Mouse (Mus musculus) layer of hippocampus, postnatal 36 days (tissue): Measurements from ENCODE around the gene Igfbpl1. TPM values are rescaled to one million over a fixed set of nuclear protein-coding genes. Genes with fewer than 3 reads are reported as not detected.
A peak's percentile ranks its signal among the peaks of the same experiment; 100 is the strongest.

Experiments
- DNase-seq, 2 experiments: peaks; one replicate each; pipeline ENCODE4 v3.0.0; 2022
- total RNA-seq, 2 experiments: library from RNA; stranded (reverse); gene quantifications; 2 replicates each; pipeline ENCODE4 v1.2.3; 2021

Igfbpl1 gene
- 1 to 10 TPM; 6.6 TPM for total RNA-seq

DNA sequence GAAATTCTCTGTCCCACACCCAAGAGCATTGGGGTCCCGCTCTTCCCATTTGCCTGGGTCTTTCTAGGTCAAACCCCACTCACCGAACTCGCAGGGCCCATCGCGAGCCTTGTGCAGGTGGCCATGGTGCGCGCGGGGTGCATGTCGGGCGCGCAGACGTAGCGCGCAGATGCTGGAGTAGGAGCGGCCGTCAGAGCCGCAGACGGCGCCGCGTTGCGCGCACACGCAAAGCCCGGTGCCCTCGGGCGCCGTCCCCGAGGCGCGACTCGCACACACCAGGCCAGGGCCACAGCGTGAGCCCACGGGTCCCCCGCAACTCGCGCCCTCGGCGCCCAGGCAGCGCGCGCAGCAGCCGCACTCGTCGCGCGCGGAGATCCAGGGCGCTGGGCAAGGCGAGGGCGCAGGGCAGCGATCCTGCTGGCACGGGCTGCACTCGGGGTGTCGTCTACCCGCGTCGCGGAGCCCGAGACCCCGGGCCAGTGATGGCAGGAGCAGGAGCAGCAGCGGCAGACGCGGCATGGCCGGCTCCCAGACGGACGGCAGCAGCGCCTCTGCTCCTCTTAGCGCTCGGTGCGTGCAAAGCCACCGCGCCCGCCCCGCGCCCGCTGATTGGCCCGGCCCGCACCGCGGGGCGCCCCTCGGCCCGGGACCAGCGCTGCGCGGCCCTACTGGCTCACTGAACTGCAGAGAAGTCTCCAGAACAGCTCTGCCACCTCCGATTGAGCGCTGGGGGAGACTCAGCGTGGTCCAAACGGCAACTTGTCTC is at the start of gene Igfbpl1:
Igfbpl1 (minus strand) TSS at position 649 of the 766 bp plus-strand sequence.
- no peak for DNase-seq

DNA sequence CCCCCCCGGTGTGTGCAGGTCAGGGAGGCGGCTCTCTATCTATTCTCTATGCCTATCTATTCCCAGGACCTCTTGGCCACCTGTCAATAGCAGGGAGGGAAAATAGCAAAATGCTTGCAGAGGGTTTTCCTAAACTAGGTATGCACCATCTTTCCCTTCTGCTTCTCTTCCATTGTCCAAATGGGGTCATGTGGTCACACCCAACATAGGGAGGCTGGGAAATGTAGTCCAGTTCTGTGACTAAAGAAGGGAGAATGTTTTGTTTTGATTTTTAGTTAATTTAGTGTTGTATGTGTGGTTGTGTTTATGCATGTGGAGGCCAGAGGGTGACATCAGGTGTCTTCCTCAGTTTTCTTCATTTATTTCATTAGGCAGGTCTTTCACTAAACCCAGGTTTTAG is 45.4 kb upstream of the Igfbpl1 start:
- DNase-seq = no peak

DNA sequence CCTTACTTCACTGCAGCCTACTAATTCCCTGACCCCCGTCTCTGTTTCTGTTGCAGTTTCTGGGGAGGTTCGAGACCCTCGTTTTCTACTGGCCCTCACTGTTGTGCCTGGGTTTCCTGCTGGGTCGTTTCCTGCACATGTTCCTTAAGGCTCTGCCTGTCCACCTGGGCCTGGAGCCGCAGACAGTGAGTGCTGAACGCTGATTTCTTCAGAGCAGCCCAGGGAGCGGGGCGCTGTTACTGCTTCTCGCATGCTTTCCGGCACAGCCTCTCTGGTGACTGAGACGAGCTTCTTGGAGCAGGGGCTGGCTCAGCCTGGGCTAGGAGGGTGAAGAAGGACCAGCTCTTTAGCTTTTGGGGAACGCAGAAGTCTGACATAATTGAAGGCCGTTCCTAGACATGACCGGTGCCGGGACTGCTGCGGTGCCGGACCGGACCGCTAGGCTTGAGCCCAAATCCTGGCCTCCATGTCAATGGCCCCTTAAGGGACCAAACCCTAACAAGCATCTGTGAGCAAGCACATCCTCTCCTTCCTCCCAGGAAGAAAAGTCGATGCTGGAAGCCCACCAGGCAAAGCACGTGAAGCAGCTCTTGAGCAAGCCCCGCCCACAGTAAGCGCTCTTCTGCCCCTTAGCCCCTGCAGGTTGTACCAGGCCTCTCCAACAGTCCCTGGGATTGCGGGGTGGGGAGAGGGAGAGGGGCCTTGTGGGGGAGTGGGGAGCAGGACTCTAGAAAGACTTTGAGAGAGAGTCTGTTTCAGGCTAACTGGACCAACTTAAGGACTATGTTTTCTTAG is 42.5 kb upstream of the Igfbpl1 start:
- DNase-seq = no peak

DNA sequence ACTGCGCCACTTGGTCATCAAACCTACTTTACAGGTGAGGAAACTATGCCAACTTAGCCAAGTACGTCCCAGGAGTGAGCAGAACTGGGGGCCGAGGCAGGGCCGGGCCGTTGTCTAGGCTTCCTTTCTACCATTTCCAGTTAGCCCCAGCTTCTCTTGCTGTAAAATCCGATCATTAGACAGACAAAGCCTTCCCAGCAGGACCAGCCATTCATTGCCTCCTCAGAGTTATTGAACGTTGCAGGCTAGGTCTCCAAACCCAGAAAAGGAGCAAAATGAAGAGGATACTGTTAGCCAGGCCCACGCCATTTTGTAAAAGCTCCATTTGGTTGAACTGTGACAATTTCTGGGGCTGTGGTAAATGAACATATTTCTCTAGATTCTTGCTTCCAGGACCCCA is 40.7 kb upstream of the Igfbpl1 start:
- no peak for DNase-seq

GRCm38 (mm10) chr4:45861160-45861559 is 34.4 kb upstream of the Igfbpl1 start:
- DNase-seq = no peak

GRCm38 (mm10) chr4:45855803-45856424 is 29.2 kb upstream of the Igfbpl1 start:
- peak; percentile 65 to 76 for DNase-seq

DNA sequence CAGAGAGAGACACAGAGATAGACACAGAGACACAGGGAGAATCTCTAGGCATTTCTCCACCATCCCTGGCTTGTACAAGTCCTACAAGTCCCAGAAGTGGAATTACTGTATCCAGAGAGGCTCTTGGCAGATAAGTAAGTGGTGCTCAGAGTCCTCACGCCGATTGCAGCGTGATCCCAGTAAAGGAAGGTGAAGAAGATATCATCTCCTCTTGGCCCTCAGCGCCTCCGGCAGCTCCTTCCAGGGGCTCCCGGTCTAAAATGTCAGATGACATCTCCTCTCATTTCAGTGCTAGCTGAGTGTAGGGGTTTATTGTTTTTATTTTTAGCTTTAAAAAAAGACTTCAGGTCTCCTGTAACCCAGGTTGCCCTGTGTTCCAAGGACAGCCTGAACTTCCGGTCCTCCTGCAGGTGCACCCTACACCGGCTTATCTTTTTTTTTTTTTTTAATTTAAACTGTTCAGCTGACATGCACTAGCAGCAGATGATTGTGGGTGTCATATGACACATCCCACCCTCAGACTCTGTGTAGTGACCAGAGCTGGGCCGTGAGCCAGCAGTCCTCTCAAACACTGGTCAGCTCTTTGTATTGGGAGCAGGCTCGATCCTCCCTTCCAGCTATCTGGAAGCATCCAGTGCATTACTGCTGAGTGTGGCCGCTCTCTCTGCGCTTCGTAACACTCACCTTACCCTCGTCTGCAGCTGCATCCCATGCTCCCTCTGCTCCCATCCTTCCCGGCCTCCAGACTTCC is 26.9 kb upstream of the Igfbpl1 start:
- DNase-seq = no peak

DNA sequence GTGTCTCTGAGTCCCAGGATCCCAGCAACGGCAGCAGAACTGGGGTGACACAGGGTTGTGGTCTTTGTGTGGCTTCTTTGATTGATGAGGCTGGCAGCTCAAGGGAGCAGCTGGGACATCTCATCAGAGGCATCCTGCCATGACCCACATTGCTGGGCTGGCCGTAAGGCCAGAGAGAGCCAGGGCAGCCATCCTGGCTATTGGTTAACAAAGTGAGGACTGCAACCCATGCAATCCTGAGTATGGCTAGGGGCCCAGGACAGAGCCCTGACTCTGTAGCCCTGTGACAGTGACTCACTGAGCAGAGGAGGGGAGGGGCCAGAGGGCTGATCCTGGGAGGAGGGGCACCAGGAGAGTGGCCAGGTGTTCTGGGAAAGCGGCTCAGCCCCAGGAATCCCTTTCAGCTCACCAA is 24.9 kb upstream of the Igfbpl1 start:
- DNase-seq = no peak

GRCm38 (mm10) chr4:45849419-45849818 is 22.7 kb upstream of the Igfbpl1 start:
- no peak for DNase-seq

GRCm38 (mm10) chr4:45848825-45849156 is 22.1 kb upstream of the Igfbpl1 start:
- no peak for DNase-seq

DNA sequence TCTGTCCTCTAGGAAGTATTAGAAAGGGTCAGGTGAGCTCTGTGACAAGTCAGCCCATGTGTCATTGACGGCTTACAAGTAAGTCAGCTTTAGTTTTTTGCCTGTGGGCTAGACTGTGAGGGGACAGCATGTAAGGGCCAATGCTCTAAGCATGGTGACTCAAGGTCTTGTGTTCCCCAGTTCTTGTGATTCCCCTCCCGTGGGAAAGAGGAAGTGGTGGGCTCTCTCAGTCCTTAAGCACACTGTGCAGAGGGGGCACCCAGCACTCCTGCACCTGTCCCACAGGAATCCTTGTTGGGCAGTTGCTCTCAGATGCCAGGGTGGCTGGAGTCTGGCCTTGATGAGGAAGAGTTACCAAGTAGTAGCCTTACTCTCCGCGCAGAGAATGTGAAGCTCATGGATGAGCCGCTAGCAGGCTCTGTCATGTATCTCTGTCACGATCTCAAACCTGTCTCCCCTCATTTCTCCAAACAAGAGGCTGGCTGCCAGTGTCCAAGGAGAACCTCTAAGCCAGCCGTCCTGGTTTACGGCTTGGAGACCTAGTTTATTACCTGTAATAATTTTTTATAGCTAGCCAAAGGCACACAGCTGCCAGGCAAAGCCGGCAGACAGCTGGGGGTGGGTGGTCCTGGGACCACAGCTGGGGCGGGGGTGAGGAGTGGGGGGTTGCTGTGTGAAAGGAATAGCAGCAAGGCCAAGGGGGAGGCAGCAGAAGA is 21.5 kb upstream of the Igfbpl1 start, which contains the start of gene Stra6l:
Stra6l (plus strand) TSS at position 556 of the 716 bp plus-strand sequence.
- no peak for DNase-seq

DNA sequence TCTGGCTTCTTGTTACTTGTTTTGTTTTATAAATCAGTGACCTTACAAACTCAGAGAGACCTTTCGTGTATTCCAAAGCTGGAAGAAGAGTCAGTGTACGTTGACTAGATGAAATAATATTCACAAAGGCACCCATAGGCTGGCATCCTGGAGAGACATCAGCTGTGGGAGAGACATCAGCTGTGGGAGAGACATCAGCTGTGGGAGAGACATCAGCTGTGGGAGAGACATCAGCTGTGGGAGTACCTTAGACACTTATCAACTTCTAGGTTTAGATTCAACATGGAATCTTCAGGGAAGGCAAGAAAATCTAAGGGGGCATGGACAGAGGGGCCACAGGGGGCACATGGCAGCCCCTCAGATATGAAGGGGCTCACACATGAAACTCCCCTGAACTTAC is 19.5 kb upstream of the Igfbpl1 start:
- no peak for DNase-seq

DNA sequence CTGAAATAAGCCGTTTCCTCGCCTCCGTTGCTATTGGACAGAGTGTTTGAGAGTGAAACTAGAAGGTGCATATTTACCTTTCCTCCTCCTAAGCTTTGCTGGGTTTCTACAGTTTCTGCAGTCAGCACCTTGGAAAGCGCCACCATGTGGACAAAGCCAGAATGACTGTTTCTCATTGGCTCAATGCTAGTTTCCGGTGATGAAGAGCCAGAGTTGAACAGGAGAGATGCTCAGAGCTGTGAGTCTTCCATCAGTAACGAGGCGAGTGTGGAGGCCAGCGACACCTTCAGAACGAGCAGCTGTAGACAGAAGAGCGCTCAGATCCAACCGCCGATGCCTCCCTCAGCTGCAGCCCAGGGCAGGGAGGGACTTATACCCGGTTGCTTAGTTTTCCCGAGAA is 17.6 kb upstream of the Igfbpl1 start:
- DNase-seq = peak; percentile 20 to 24

GRCm38 (mm10) chr4:45833461-45833860 is 6.7 kb upstream of the Igfbpl1 start:
- no peak for DNase-seq

DNA sequence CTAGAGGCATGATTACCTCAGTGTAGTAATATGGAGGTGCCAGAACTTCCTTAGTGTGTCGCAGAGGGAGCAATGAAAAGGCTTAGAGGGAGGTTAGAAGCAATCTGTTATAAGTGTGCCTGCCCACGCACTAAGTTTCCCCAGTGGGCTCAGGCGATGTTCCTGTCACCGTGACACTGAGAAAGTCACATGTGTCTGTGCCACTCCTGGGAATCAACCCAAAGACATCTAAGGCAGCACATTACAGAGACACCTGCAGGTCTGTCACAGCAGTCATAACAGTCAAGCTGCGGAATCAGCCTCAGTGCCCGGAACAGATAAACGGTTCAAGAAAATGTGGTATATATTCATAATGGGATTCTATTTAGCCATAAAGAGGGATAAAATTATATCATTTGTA is 5.3 kb upstream of the Igfbpl1 start:
- no peak for DNase-seq

DNA sequence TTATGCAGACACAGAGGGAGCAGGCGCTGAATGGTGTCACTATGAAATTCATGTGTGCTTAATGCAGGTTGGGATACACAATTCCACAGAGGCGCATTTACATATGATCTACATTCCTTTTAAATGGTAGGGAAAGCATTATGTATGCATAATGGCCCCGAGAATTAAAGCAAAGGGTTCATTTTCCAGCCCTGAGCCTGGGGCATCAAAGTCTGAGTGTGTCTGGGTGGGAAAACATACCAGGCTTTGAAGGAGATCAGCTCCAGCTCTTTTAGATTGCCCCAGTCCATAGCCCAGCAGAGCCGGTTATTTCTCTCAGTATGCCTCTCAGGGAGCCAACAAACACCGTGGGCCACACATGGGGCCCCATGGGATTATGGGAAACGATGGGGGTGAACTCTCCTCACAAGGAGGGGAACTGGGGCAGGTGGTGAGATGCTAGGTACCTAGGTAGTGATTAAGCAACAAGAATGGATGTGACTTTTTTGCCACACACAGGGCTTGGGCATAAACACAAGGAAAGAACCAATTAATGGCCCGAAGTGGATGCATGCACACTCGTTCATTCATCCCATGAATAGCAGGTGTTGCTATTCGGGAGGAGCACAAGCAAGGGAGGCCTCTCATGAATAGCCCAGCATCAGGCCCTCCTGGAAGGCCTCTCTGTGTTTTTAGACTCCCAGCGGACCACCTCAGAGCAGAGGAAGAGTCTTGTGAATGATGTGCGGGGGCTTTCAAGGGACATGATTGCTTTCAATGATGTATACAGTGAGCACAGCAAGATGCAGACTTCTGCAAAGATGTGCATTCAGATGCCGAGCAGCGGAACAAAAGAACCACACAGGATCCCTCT is 3.4 kb upstream of the Igfbpl1 start:
- no peak for DNase-seq

GRCm38 (mm10) chr4:45824761-45825556 is 1.8 kb downstream of the Igfbpl1 start:
- DNase-seq = no peak

DNA sequence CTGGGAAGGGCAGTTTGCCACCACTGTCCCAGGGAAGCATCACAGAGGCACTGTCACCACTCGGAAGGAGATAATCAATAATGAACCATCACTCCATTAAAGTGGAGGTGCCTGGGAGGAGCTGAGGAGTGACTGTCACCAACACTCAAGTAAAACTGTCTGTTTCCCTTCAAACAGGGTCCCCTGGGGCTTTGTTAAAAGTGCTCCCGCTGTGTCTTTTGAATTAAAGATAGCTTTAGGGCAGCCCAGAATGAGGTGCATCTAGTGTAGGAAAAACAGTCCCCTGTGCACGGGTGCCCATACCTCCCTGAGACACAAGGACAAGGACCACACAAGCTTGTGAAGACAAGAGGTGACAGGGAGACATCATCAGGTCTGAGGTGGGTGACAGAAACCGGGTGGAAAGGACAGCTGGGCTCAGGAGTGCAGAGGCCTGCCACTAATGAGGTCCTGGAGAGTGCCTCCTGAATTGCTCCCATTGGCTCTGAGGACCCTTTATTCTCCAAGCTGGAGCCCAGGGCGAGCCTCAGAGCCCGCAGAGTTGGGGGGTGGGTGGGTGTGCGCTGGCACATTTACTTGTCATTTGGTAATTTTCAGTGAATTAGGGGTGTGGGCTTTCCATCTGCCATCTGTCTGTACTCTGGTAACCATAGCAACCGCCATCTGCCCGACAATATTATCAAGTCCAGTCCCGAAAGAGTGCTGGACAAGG is 2.5 kb downstream of the Igfbpl1 start:
- DNase-seq = no peak

GRCm38 (mm10) chr4:45822781-45823575 is 3.7 kb downstream of the Igfbpl1 start:
- DNase-seq = no peak
